Mouse (Mus musculus) hindbrain, embryonic 12.5 days (tissue): ENCODE results near the gene Nemf. TPM values are rescaled to one million over a fixed set of nuclear protein-coding genes. Genes with fewer than 3 reads are reported as not detected.
"Not testable (repeated sequence)": the region's sequence is repeated elsewhere in the genome, so short reads cannot be mapped to it uniquely, and the experiment has no call there.

ENCODE experiments used
- ATAC-seq: fragments of 200-750 bp; cut with Nextera tagmentation; 2 replicates; pipeline ENCODE4 v1.8.0; 2017; ENCODE audit warnings: moderate TSS enrichment; ENCODE audit not compliant: low FRiP score
- H3K27ac ChIP-seq: fragments of 300-500 bp; sonication (generic); 2 replicates; pipeline ENCODE4 v1.5.1; 2016; ENCODE audit warnings: mild to moderate bottlenecking
- H3K27me3 ChIP-seq: fragments of 300-500 bp; sonication (generic); 2 replicates; pipeline ENCODE4 v1.6.1; 2016; ENCODE audit warnings: mild to moderate bottlenecking
- H3K36me3 ChIP-seq: fragments of 300-500 bp; sonication (generic); 2 replicates; pipeline ENCODE4 v1.6.1; 2016; ENCODE audit warnings: mild to moderate bottlenecking
- H3K4me1 ChIP-seq: fragments of 300-500 bp; sonication (generic); 2 replicates; pipeline ENCODE4 v1.6.1; 2016
- H3K4me2 ChIP-seq: fragments of 300-500 bp; sonication (generic); replicated peaks from 2 replicates; pipeline ENCODE4 v1.6.1; 2016; ENCODE audit warnings: mild to moderate bottlenecking
- H3K4me3 ChIP-seq: fragments of 300-500 bp; sonication (generic); 2 replicates; pipeline ENCODE4 v1.5.1; 2016; ENCODE audit warnings: mild to moderate bottlenecking
- H3K9ac ChIP-seq: fragments of 300-500 bp; sonication (generic); 2 replicates; pipeline ENCODE4 v1.6.1; 2016; ENCODE audit warnings: mild to moderate bottlenecking, moderate library complexity
- H3K9me3 ChIP-seq: fragments of 300-500 bp; sonication (generic); replicated peaks from 2 replicates; pipeline ENCODE4 v1.6.1; 2016; ENCODE audit warnings: mild to moderate bottlenecking
- WGBS: fragments of 180-500 bp; shearing (Covaris S2); methylation state at CpG from one replicate; pipeline ENCODE4 v1.1.7; 2016; 5-methylcytosine and 5-hydroxymethylcytosine counted together
- polyA plus RNA-seq: library from polyadenylated mRNA; unstranded; fragments of >200 nt; fragmentation: Nextera tagmentation; extraction: Ambion mirVana; gene quantifications from 2 replicates; pipeline ENCODE4 v1.2.1, GENCODE M21; 2016

Gene Nemf
- polyA plus RNA-seq, 1 experiment from 2014 or later = 90.7 TPM

GRCm38 (mm10) chr12:69370936-69371335 is 14.0 kb upstream of the Nemf start:
- no peaks in the 10 kb centered on the region for H3K9me3 ChIP-seq
- peak overlapping the region; percentile 93 for H3K4me2 ChIP-seq
- no peaks in the 10 kb centered on the region for H3K27me3 ChIP-seq
- H3K4me1 ChIP-seq = peaks cover 16% of the 10 kb centered on the region
- no peak for ATAC-seq
- 14% methylated on average over 7 of the region's 7 CpGs for WGBS
- peak overlapping the region; percentile 97 for H3K9ac ChIP-seq
- peak overlapping the region; percentile 84 for H3K27ac ChIP-seq
- H3K36me3 ChIP-seq = no peaks in the 10 kb centered on the region
- H3K4me3 ChIP-seq = peak overlapping the region; percentile 97

- ATAC-seq = no peak
- H3K27ac ChIP-seq = no peak overlapping the region
- no peak overlapping the region for H3K4me3 ChIP-seq
- no peaks in the 10 kb centered on the region for H3K9me3 ChIP-seq
- no peaks in the 10 kb centered on the region for H3K27me3 ChIP-seq
- no peak overlapping the region for H3K9ac ChIP-seq
- 66% methylated on average over 2 of the region's 2 CpGs for WGBS
- H3K4me2 ChIP-seq = no peak overlapping the region
- no peaks in the 10 kb centered on the region for H3K36me3 ChIP-seq
- H3K4me1 ChIP-seq = 0 out of 2 replicates have a peak, but pooled peaks cover 2% of the 10 kb centered on the region
Measured at GRCm38 (mm10) chr12:69367557-69367956, 10.6 kb upstream of the Nemf start.

- H3K4me3 ChIP-seq = no peak overlapping the region
- no peak overlapping the region for H3K27ac ChIP-seq
- H3K9me3 ChIP-seq = no peaks in the 10 kb centered on the region
- H3K9ac ChIP-seq = no peak overlapping the region
- H3K27me3 ChIP-seq = no peaks in the 10 kb centered on the region
- H3K4me1 ChIP-seq = peaks cover 6% of the 10 kb centered on the region; the same call in 1 of the 2 replicates
- no peaks in the 10 kb centered on the region for H3K36me3 ChIP-seq
- ATAC-seq = no peak
- H3K4me2 ChIP-seq = no peak overlapping the region
Measured at GRCm38 (mm10) chr12:69366424-69366823, 9.5 kb upstream of the Nemf start.

GRCm38 (mm10) chr12:69365757-69366156 is 8.8 kb upstream of the Nemf start:
- Histone ChIP-seq H3K36me3 (no peaks in the 10 kb centered on the region), H3K4me3 (no peak overlapping the region), H3K9ac (no peak overlapping the region), H3K9me3 (no peaks in the 10 kb centered on the region), H3K27ac (no peak overlapping the region), H3K27me3 (no peaks in the 10 kb centered on the region), H3K4me2 (no peak overlapping the region), H3K4me1 (peaks cover 3% of the 10 kb centered on the region; the same call in 1 of the 2 replicates)
- no peak for ATAC-seq
- WGBS = 80% methylated on average over 7 of the region's 7 CpGs

- no peaks in the 10 kb centered on the region for H3K27me3 ChIP-seq
- peak overlapping the region; percentile 72 for H3K4me2 ChIP-seq
- H3K9ac ChIP-seq = peak overlapping the region; percentile 50
- 6% methylated on average over 32 of the region's 32 CpGs for WGBS
- peaks cover 3% of the 10 kb centered on the region; the same call in 1 of the 2 replicates for H3K4me1 ChIP-seq
- no peak for ATAC-seq
- H3K27ac ChIP-seq = 0 out of 2 replicates have a peak overlapping the region, but pooled peaks have one; percentile 26
- H3K9me3 ChIP-seq = no peaks in the 10 kb centered on the region
- H3K4me3 ChIP-seq = peak overlapping the region; percentile 45
- no peaks in the 10 kb centered on the region for H3K36me3 ChIP-seq
Measured at GRCm38 (mm10) chr12:69363899-69364762, 7.2 kb upstream of the Nemf start.

- not testable (repeated sequence) for H3K9me3 ChIP-seq, H3K4me1 ChIP-seq, H3K4me2 ChIP-seq, H3K27ac ChIP-seq, H3K36me3 ChIP-seq, ATAC-seq, H3K9ac ChIP-seq, H3K27me3 ChIP-seq, H3K4me3 ChIP-seq
- WGBS = 92% methylated on average over 7 of the region's 7 CpGs
Measured at GRCm38 (mm10) chr12:69363110-69363509, 6.1 kb upstream of the Nemf start.

GRCm38 (mm10) chr12:69362388-69362787 is 5.4 kb upstream of the Nemf start:
- H3K36me3 ChIP-seq = no peaks in the 10 kb centered on the region
- no peaks in the 10 kb centered on the region for H3K9me3 ChIP-seq
- no peak overlapping the region for H3K4me3 ChIP-seq
- H3K9ac ChIP-seq = no peak overlapping the region
- H3K4me1 ChIP-seq = peaks cover 3% of the 10 kb centered on the region; the same call in 1 of the 2 replicates
- ATAC-seq = no peak
- H3K27me3 ChIP-seq = no peaks in the 10 kb centered on the region
- H3K4me2 ChIP-seq = peak overlapping the region; percentile 63
- WGBS = 45% methylated on average over 4 of the region's 4 CpGs
- 0 out of 2 replicates have a peak overlapping the region, but pooled peaks have one; percentile 30 for H3K27ac ChIP-seq

- peaks cover 3% of the 10 kb centered on the region; the same call in 1 of the 2 replicates for H3K4me1 ChIP-seq
- H3K36me3 ChIP-seq = no peaks in the 10 kb centered on the region
- no peak for ATAC-seq
- no peaks in the 10 kb centered on the region for H3K27me3 ChIP-seq
- H3K4me3 ChIP-seq = peak overlapping the region; percentile 53
- peak overlapping the region; percentile 63 for H3K4me2 ChIP-seq
- H3K9me3 ChIP-seq = no peaks in the 10 kb centered on the region
- H3K27ac ChIP-seq = peak overlapping the region; percentile 86
- WGBS = 6% methylated on average over 10 of the region's 10 CpGs
- peak overlapping the region; percentile 68 for H3K9ac ChIP-seq
Measured at GRCm38 (mm10) chr12:69361919-69362318, 5.0 kb upstream of the Nemf start.

- H3K27me3 ChIP-seq, H3K4me1 ChIP-seq, H3K36me3 ChIP-seq, H3K9me3 ChIP-seq: not testable (repeated sequence)
- ATAC-seq = peak; percentile 98
- peak overlapping the region; percentile 86 for H3K27ac ChIP-seq
- H3K9ac ChIP-seq = peak overlapping the region; percentile 68
- WGBS = under 1% methylated on average over 41 of the region's 50 CpGs
- peak overlapping the region; percentile 53 for H3K4me3 ChIP-seq
- H3K4me2 ChIP-seq = peak overlapping the region; percentile 63
Measured at GRCm38 (mm10) chr12:69360997-69361899, 4.3 kb upstream of the Nemf start.

- no peak overlapping the region for H3K27ac ChIP-seq
- WGBS = 23% methylated on average over 5 of the region's 5 CpGs
- H3K27me3 ChIP-seq = no peaks in the 10 kb centered on the region
- ATAC-seq = no peak
- no peaks in the 10 kb centered on the region for H3K9me3 ChIP-seq
- H3K4me3 ChIP-seq = no peak overlapping the region
- H3K4me1 ChIP-seq = peaks cover 6% of the 10 kb centered on the region; the same call in 1 of the 2 replicates
- H3K4me2 ChIP-seq = no peak overlapping the region
- no peaks in the 10 kb centered on the region for H3K36me3 ChIP-seq
- H3K9ac ChIP-seq = no peak overlapping the region
Measured at GRCm38 (mm10) chr12:69360655-69360996, 3.7 kb upstream of the Nemf start.

- H3K9me3 ChIP-seq = no peaks in the 10 kb centered on the region
- H3K4me1 ChIP-seq = peaks cover 7% of the 10 kb centered on the region; the same call in 1 of the 2 replicates
- ATAC-seq = no peak
- peak overlapping the region; percentile 94 for H3K9ac ChIP-seq
- H3K4me2 ChIP-seq = peak overlapping the region; percentile 78
- WGBS = 5% methylated on average over 13 of the region's 13 CpGs
- no peaks in the 10 kb centered on the region for H3K27me3 ChIP-seq
- peaks cover 17% of the 10 kb centered on the region for H3K36me3 ChIP-seq
- peak overlapping the region; percentile 92 for H3K4me3 ChIP-seq
- no peak overlapping the region for H3K27ac ChIP-seq
Measured at GRCm38 (mm10) chr12:69357300-69357646, 308 bp upstream of the Nemf start.

- H3K9me3 ChIP-seq = no peaks in the 10 kb centered on the region
- ATAC-seq = no peak
Measured at GRCm38 (mm10) chr12:69351685-69352084, 5.3 kb downstream of the Nemf start.

More at GRCm38 (mm10) chr12:69351685-69352084, 5.3 kb downstream of the Nemf start:
- H3K9ac ChIP-seq = no peak overlapping the region
- H3K4me3 ChIP-seq = no peak overlapping the region
- H3K4me1 ChIP-seq = peaks cover 6% of the 10 kb centered on the region; the same call in 1 of the 2 replicates
- H3K4me2 ChIP-seq = no peak overlapping the region
- H3K36me3 ChIP-seq = peaks cover 55% of the 10 kb centered on the region
- H3K27ac ChIP-seq = no peak overlapping the region
- 98% methylated on average over 1 of the region's 1 CpGs for WGBS
- no peaks in the 10 kb centered on the region for H3K27me3 ChIP-seq
